Mouse (Mus musculus) granulocyte monocyte progenitor cell, adult 5-6 weeks (primary cell): ENCODE results near the gene Atf3. TPM values are rescaled to one million over a fixed set of nuclear protein-coding genes. Genes with fewer than 3 reads are reported as not detected.
A peak's percentile ranks its signal among the peaks of the same experiment; 100 is the strongest.
"Not testable (repeated sequence)": the region's sequence is repeated elsewhere in the genome, so short reads cannot be mapped to it uniquely, and the experiment has no call there.

ENCODE experiments used
- ATAC-seq: replicated peaks from 2 replicates; pipeline ENCODE4 v1.8.0; 2016; ENCODE audit warnings: mild to moderate bottlenecking, moderate TSS enrichment, inconsistent platforms; ENCODE audit not compliant: poor library complexity, severe bottlenecking
- total RNA-seq, 2 experiments: library from RNA; stranded (forward) in 1 of 2; stranded (reverse) in 1 of 2; fragments of 200-712, 200-1000 nt in 1 of 2; fragments of >200 nt in 1 of 2; fragmentation: Nextera tagmentation in 1 of 2; gene quantifications; 2 replicates each; pipeline ENCODE4 v1.2.3; 2014 to 2017

Atf3 gene
- total RNA-seq, 2 experiments from 2014 or later = 12.8 TPM; not detected in 1

GRCm38 (mm10) chr1:191166189-191166588, 51.6 kb downstream of the Atf3 start:
- peak; percentile 93 for ATAC-seq

- ATAC-seq = no peak
These were observed 53.1 kb downstream of the Atf3 start, which contains the start of gene Fam71a for GRCm38 (mm10) chr1:191164717-191165116. Gene Fam71a, minus strand, starts transcription at chr1:191164817.

GRCm38 (mm10) chr1:191154314-191154713, 63.5 kb downstream of the Atf3 start:
- no peak for ATAC-seq

- ATAC-seq = peak; percentile 89
These were observed 64.8 kb downstream of the Atf3 start for GRCm38 (mm10) chr1:191153052-191153451.

GRCm38 (mm10) chr1:191150924-191151605, 66.8 kb downstream of the Atf3 start:
- ATAC-seq = peak; percentile 52

- ATAC-seq = not testable (repeated sequence)
These were observed 68.3 kb downstream of the Atf3 start for GRCm38 (mm10) chr1:191149489-191149888.

GRCm38 (mm10) chr1:191140983-191141382, 76.9 kb downstream of the Atf3 start:
- peak; percentile 41 for ATAC-seq

GRCm38 (mm10) chr1:191138874-191139495, 78.9 kb downstream of the Atf3 start:
- ATAC-seq = no peak

GRCm38 (mm10) chr1:191138436-191138835, 79.4 kb downstream of the Atf3 start:
- ATAC-seq = peak; percentile 69

- ATAC-seq = no peak
These were observed 82.4 kb downstream of the Atf3 start for GRCm38 (mm10) chr1:191135406-191135805.

GRCm38 (mm10) chr1:191132934-191133333, 84.9 kb downstream of the Atf3 start:
- ATAC-seq = peak; percentile 86

GRCm38 (mm10) chr1:191132240-191132639, 85.6 kb downstream of the Atf3 start:
- ATAC-seq = no peak

GRCm38 (mm10) chr1:191131692-191132091, 86.1 kb downstream of the Atf3 start:
- peak; percentile 51 for ATAC-seq

- peak; percentile 83 for ATAC-seq
These were observed 91.8 kb downstream of the Atf3 start for GRCm38 (mm10) chr1:191125811-191126638.

GRCm38 (mm10) chr1:191124288-191124687, 93.6 kb downstream of the Atf3 start:
- ATAC-seq = no peak

- peak; percentile 26 for ATAC-seq
These were observed 94.1 kb downstream of the Atf3 start for GRCm38 (mm10) chr1:191123696-191124095.

GRCm38 (mm10) chr1:191122744-191123143, 95.1 kb downstream of the Atf3 start:
- ATAC-seq = peak; percentile 42
